Mouse (Mus musculus): ENCODE data around the gene Mycl. TPM values are rescaled to one million over a fixed set of nuclear protein-coding genes. Genes with fewer than 3 reads are reported as not detected.
"Not testable (repeated sequence)": the region's sequence is repeated elsewhere in the genome, so short reads cannot be mapped to it uniquely, and the experiment has no call there.

Mycl gene
- polyA plus RNA-seq, 1 experiment from 2014 or later, result 34.1 TPM

DNA sequence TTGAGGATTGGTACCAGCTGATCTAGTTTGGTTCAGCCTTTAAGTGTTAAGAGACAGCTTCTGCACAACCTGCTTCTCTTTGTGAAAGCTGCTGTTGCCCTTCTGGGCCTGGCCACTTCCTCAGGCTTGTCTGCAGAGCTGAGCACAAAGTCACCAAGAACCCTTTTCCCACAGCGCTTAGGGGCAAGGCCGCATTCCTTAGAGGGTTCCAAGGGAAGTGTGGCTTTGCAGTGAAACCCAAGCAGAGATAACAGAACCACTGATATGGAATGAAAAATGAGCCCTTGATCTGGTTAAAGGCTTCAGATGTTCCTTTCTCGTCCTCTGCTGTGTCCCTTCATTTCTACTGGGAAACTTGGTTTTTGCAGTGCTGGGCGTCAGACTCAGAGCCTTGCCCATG lies 8.0 kb upstream of the Mycl start:
- Histone ChIP-seq H3K36me3 (ENCODE audit: control insufficient read depth, insufficient read depth, low read length) (no peaks in the 10 kb centered on the region), H3K9me3 (ENCODE audit: control insufficient read depth, low read length) (no peaks in the 10 kb centered on the region), H3K27me3 (replicated peaks; ENCODE audit: control insufficient read depth, insufficient read depth, low read length) (peaks cover 2% of the 10 kb centered on the region; the same call in 1 of the 2 replicates), H3K4me2 (ENCODE audit: low read length) (no peak overlapping the region), H3K27ac (ENCODE audit: low read depth, low read length) (no peak overlapping the region), H3K9ac (ENCODE audit: low read depth, low read length) (no peak overlapping the region), H3K4me3 (ENCODE audit: low read length) (no peak overlapping the region), H3K4me1 (ENCODE audit: control insufficient read depth, insufficient read depth, low read depth, low read length) (no peaks in the 10 kb centered on the region)
- ATAC-seq, result no peak
- 83% methylated on average over 4 of the region's 4 CpGs for WGBS

DNA sequence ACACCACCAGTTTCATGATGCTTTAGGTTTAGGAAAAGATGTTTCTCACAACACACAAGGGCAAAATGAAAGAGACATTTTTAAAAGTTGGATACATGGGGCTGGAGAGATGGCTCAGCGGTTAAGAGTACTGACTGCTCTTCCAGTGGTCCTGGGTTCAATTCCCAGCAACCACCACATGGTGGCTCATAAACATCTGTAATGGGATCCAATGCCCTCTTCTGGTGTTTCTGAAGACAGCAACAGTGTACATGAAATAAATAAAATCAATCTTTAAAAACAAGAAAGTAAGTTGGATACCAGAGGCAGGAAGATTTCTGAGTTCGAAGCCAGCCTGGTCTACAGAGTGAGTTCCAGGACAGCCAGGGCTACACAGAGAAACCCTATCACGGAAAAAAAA lies 7.4 kb upstream of the Mycl start:
- not testable (repeated sequence) for H3K9ac ChIP-seq (ENCODE audit: low read depth, low read length); ATAC-seq; H3K4me2 ChIP-seq (ENCODE audit: low read length); H3K27me3 ChIP-seq (replicated peaks; ENCODE audit: control insufficient read depth, insufficient read depth, low read length); H3K27ac ChIP-seq (ENCODE audit: low read depth, low read length); H3K9me3 ChIP-seq (ENCODE audit: control insufficient read depth, low read length); H3K4me1 ChIP-seq (ENCODE audit: control insufficient read depth, insufficient read depth, low read depth, low read length); H3K4me3 ChIP-seq (ENCODE audit: low read length); H3K36me3 ChIP-seq (ENCODE audit: control insufficient read depth, insufficient read depth, low read length)
- WGBS, result 62% methylated on average over 3 of the region's 3 CpGs

DNA sequence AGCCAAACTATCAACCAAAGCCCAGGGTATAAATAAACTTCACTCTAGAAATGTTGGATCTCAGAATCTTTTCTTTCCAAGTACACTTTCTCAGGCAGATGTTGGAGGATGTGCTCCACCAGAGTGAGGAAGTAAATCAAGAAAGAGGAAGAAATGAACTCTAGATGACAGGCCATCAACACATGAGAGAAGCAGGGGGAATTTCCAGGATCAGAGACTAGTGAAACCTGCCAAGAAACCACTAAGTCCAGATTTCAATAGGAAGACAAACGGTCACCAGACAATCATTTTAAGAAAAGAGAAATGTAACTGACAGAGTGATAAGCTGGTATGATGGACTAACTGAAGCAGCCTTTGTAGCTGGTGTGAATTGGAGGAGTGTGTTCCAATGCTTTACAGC lies 4.3 kb upstream of the Mycl start:
- no peak for ATAC-seq
- no peaks in the 10 kb centered on the region for H3K9me3 ChIP-seq (ENCODE audit: control insufficient read depth, low read length)
- H3K36me3 ChIP-seq (ENCODE audit: control insufficient read depth, insufficient read depth, low read length), result no peaks in the 10 kb centered on the region
- peaks cover 3% of the 10 kb centered on the region; the same call in 1 of the 2 replicates for H3K4me1 ChIP-seq (ENCODE audit: control insufficient read depth, insufficient read depth, low read depth, low read length)
- 78% methylated on average over 1 of the region's 1 CpGs for WGBS
- no peaks in the 10 kb centered on the region for H3K27me3 ChIP-seq (replicated peaks; ENCODE audit: control insufficient read depth, insufficient read depth, low read length)
- no peak overlapping the region for H3K27ac ChIP-seq (ENCODE audit: low read depth, low read length)
- H3K4me2 ChIP-seq (ENCODE audit: low read length), result no peak overlapping the region
- no peak overlapping the region for H3K4me3 ChIP-seq (ENCODE audit: low read length)
- no peak overlapping the region for H3K9ac ChIP-seq (ENCODE audit: low read depth, low read length)

DNA sequence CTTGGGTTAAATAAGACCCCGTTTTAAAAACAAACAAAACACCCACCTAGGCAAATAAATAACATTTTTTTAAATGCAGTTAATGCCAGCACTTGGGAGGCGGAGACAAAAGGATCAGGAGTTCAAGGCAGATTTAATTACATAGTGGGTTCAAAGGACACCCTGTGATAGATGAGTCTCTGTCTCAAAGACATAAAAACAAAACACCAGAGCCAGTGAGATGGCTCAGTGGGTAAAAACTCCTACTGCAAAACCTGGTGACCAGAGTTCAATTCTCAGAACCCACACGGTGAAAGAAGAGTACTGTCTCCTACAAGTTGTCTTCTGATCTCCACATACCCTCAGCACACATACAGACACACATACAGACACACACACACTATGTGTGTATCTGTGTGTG lies 3.2 kb upstream of the Mycl start:
- H3K27me3 ChIP-seq (replicated peaks; ENCODE audit: control insufficient read depth, insufficient read depth, low read length), result no peaks in the 10 kb centered on the region
- H3K36me3 ChIP-seq (ENCODE audit: control insufficient read depth, insufficient read depth, low read length), result no peaks in the 10 kb centered on the region
- no peak for ATAC-seq
- H3K4me3 ChIP-seq (ENCODE audit: low read length), result no peak overlapping the region
- H3K4me1 ChIP-seq (ENCODE audit: control insufficient read depth, insufficient read depth, low read depth, low read length), result peaks cover 5% of the 10 kb centered on the region
- no peaks in the 10 kb centered on the region for H3K9me3 ChIP-seq (ENCODE audit: control insufficient read depth, low read length)
- no peak overlapping the region for H3K4me2 ChIP-seq (ENCODE audit: low read length)
- H3K9ac ChIP-seq (ENCODE audit: low read depth, low read length), result no peak overlapping the region
- H3K27ac ChIP-seq (ENCODE audit: low read depth, low read length), result no peak overlapping the region
- 61% methylated on average over 3 of the region's 3 CpGs for WGBS

GRCm38 (mm10) chr4:122996221-122996617 lies 767 bp downstream of the Mycl start:
- ATAC-seq, result peak; percentile 18
- WGBS, result 0% methylated on average over 24 of the region's 32 CpGs

GRCm38 (mm10) chr4:122996618-122997381 lies 1.3 kb downstream of the Mycl start:
- Histone ChIP-seq H3K36me3 (ENCODE audit: control insufficient read depth, insufficient read depth, low read length) (no peaks in the 10 kb centered on the region), H3K9me3 (ENCODE audit: control insufficient read depth, low read length) (no peaks in the 10 kb centered on the region), H3K4me2 (ENCODE audit: low read length) (peak overlapping the region; percentile 63), H3K4me1 (ENCODE audit: control insufficient read depth, insufficient read depth, low read depth, low read length) (peaks cover 34% of the 10 kb centered on the region), H3K27me3 (replicated peaks; ENCODE audit: control insufficient read depth, insufficient read depth, low read length) (no peaks in the 10 kb centered on the region), H3K4me3 (ENCODE audit: low read length) (peak overlapping the region; percentile 93), H3K27ac (ENCODE audit: low read depth, low read length) (peak overlapping the region; percentile 90), H3K9ac (ENCODE audit: low read depth, low read length) (peak overlapping the region; percentile 93)
- no peak for ATAC-seq
- under 1% methylated on average over 43 of the region's 47 CpGs for WGBS

More at GRCm38 (mm10) chr4:122996221-122996617, 767 bp downstream of the Mycl start:
- Histone ChIP-seq H3K4me3 (ENCODE audit: low read length) (peak overlapping the region; percentile 93), H3K4me1 (ENCODE audit: control insufficient read depth, insufficient read depth, low read depth, low read length) (peaks cover 29% of the 10 kb centered on the region), H3K9me3 (ENCODE audit: control insufficient read depth, low read length) (no peaks in the 10 kb centered on the region), H3K4me2 (ENCODE audit: low read length) (peak overlapping the region; percentile 63), H3K27ac (ENCODE audit: low read depth, low read length) (peak overlapping the region; percentile 90), H3K27me3 (replicated peaks; ENCODE audit: control insufficient read depth, insufficient read depth, low read length) (no peaks in the 10 kb centered on the region), H3K9ac (ENCODE audit: low read depth, low read length) (peak overlapping the region; percentile 93), H3K36me3 (ENCODE audit: control insufficient read depth, insufficient read depth, low read length) (no peaks in the 10 kb centered on the region)

DNA sequence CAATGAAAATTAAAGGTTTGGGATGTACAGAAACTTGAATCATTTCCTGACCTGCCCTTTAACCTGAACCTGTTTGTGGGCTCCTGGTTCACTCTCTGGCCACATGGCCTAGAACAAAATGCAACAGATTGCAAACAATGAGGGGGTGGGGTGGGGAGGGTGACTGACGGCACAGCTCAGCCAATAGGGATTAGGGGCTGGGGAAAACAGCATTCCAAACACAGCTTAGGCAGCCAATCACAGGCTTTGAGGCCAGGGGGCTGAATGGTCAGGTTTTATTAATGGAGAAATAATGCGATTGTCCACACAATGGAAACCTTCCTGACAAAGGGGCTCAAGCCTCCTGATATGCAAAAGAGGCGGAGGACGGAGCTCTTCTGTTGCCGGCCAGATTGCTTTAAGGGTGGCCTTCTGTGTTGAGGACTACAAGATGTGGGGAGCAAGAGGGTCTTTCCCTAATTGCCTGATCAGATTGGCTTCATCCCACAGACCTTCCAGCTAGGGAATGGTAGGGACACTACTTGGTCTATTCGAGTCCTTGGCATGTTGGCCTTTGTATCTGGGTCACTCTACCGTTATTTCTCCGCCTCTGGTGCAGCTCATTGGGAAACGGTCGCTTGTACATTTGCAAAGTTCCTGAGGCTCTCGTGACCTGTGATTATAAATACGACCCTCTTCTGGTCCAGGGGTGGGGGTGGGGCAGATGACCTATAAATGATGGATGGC lies 3.2 kb downstream of the Mycl start:
- H3K4me1 ChIP-seq (ENCODE audit: control insufficient read depth, insufficient read depth, low read depth, low read length), result peaks cover 34% of the 10 kb centered on the region

DNA sequence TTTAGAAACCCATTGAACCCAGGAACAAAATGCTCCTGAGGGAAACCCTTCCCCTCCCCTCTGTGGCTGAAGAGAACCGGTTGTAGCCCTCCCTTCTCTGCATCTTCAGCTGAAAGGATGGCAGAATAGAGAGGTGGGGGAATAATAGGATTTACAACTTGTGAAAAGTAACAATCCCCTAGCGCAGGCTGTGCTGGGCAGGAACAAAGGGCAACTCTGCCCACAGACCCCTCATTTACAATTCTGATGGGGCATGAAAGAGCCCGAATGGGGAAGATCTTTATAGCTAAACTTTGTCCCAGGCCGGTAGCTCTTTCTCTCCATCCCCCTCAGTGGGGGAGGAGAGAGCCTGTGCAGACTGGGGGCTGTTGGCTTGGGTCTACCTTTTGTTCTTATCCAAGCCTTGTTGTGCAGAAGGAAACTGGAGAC lies 3.8 kb downstream of the Mycl start:
- WGBS, result 9% methylated on average over 4 of the region's 4 CpGs
- Histone ChIP-seq H3K36me3 (ENCODE audit: control insufficient read depth, insufficient read depth, low read length) (no peaks in the 10 kb centered on the region), H3K4me1 (ENCODE audit: control insufficient read depth, insufficient read depth, low read depth, low read length) (peaks cover 34% of the 10 kb centered on the region), H3K27me3 (replicated peaks; ENCODE audit: control insufficient read depth, insufficient read depth, low read length) (no peaks in the 10 kb centered on the region), H3K9me3 (ENCODE audit: control insufficient read depth, low read length) (no peaks in the 10 kb centered on the region), H3K9ac (ENCODE audit: low read depth, low read length) (peak overlapping the region; percentile 64), H3K4me2 (ENCODE audit: low read length) (peak overlapping the region; percentile 63), H3K4me3 (ENCODE audit: low read length) (peak overlapping the region; percentile 93), H3K27ac (ENCODE audit: low read depth, low read length) (peak overlapping the region; percentile 70)
- no peak for ATAC-seq

More for the DNA sequence above, 3.2 kb downstream of the Mycl start:
- Histone ChIP-seq H3K27ac (ENCODE audit: low read depth, low read length) (peak overlapping the region; percentile 70), H3K9ac (ENCODE audit: low read depth, low read length) (peak overlapping the region; percentile 64), H3K4me3 (ENCODE audit: low read length) (peak overlapping the region; percentile 93), H3K9me3 (ENCODE audit: control insufficient read depth, low read length) (no peaks in the 10 kb centered on the region), H3K36me3 (ENCODE audit: control insufficient read depth, insufficient read depth, low read length) (no peaks in the 10 kb centered on the region), H3K4me2 (ENCODE audit: low read length) (peak overlapping the region; percentile 63), H3K27me3 (replicated peaks; ENCODE audit: control insufficient read depth, insufficient read depth, low read length) (no peaks in the 10 kb centered on the region)
- peak; percentile 70 for ATAC-seq
- WGBS, result 5% methylated on average over 12 of the region's 12 CpGs

GRCm38 (mm10) chr4:123000130-123000529 lies 4.7 kb downstream of the Mycl start:
- Histone ChIP-seq H3K4me3 (ENCODE audit: low read length) (peak overlapping the region; percentile 93), H3K27ac (ENCODE audit: low read depth, low read length) (peak overlapping the region; percentile 65), H3K4me1 (ENCODE audit: control insufficient read depth, insufficient read depth, low read depth, low read length) (peaks cover 31% of the 10 kb centered on the region), H3K9ac (ENCODE audit: low read depth, low read length) (peak overlapping the region; percentile 64), H3K4me2 (ENCODE audit: low read length) (peak overlapping the region; percentile 63), H3K9me3 (ENCODE audit: control insufficient read depth, low read length) (no peaks in the 10 kb centered on the region), H3K36me3 (ENCODE audit: control insufficient read depth, insufficient read depth, low read length) (no peaks in the 10 kb centered on the region), H3K27me3 (replicated peaks; ENCODE audit: control insufficient read depth, insufficient read depth, low read length) (no peaks in the 10 kb centered on the region)
- ATAC-seq, result no peak
- WGBS, result 23% methylated on average over 14 of the region's 14 CpGs
